Mouse (Mus musculus) lung, postnatal 25 days (tissue): ENCODE results near the gene Iqch.
"Not testable (repeated sequence)": the region's sequence is repeated elsewhere in the genome, so short reads cannot be mapped to it uniquely, and the experiment has no call there.

Experiments used
- DNase-seq: peaks from one replicate; pipeline ENCODE4 v3.0.0; 2022; ENCODE audit warnings: low spot score

Gene Iqch

DNA sequence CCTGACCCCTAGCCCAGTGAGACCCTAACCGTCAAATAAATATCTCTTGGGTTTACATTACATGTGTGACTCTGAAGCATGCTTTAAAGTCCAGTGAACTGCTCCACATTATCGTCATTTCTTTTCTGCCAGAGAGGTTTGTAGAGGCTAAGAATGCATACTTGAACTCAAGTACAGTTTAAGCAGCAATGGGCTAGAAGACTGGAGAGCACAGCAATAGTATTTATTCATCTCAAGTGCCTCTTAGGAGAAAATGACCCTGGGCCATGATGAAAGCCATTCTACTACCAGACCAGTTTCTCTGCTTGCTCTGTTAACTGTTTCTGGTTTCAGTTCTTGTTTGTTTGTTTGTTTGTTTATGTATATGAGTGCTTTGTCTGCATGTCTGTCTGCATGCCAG, 38.9 kb downstream of the Iqch start:
- DNase-seq = peak; percentile 83

GRCm38 (mm10) chr9:63561931-63562330, 40.4 kb downstream of the Iqch start:
- no peak for DNase-seq

DNA sequence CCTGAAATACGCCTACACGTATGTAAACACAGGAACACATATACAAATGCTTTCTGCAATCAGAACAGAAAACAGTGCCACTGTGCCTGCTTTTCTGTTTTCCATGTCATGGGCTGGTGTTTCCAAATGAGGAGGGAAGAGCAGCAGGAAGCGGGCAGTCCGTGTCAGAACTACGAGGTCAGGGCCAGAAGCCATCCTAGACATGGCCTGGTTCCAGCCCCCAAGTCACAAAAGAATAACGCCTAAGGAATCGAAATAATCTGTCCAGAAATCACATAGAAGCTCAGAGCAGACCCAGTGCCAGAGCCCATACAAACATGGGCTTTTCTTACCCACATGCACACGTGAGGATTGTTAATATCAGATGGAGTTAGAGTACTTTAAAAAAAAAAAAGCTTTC, 45.4 kb downstream of the Iqch start:
- DNase-seq = no peak

DNA sequence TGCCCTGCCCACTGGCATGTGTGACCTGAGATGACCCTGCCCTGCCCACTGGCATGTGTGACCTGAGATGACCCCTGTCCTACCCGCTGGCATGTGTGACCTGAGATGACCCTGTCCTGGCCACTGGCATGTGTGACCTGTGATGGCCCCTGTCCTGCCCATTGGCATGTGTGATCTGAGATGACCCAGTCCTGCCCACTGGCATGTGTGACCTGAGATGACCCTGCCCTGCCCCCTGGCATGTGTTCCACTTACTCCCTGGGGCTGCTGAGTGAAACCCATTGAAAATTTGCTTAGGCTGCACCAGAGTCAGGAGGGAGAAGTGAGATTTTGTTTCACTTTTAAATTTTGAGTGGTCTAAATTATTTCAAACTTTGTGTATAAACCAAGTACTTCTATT, 46.0 kb downstream of the Iqch start:
- no peak for DNase-seq

DNA sequence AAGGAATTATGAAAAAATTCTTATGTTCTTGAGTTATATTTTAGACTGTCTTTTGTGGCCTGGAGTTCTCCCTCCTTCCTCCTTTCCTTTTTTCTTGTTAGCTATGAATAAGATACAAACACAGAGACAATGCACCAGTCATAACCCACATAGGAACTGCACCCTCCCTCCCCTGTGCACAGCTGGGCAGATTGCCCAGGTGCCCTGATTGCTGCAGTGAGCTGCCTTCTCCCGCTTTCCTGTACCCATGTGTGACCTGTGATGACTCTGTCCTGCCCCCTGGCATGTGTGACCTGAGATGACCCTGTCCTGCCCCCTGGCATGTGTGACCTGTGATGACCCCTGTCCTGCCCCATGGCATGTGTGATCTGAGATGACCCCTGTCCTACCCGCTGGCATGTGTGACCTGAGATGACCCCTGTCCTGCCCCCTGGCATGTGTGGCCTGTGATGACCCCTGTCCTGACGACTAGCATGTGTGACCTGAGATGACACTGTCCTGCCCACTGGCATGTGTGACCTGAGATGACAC, 46.8 kb downstream of the Iqch start:
- no peak for DNase-seq

GRCm38 (mm10) chr9:63553628-63554027, 48.7 kb downstream of the Iqch start:
- DNase-seq = no peak

GRCm38 (mm10) chr9:63550701-63551100, 51.6 kb downstream of the Iqch start:
- DNase-seq = not testable (repeated sequence)

- no peak for DNase-seq
Observed at GRCm38 (mm10) chr9:63548966-63549365, 53.3 kb downstream of the Iqch start.

DNA sequence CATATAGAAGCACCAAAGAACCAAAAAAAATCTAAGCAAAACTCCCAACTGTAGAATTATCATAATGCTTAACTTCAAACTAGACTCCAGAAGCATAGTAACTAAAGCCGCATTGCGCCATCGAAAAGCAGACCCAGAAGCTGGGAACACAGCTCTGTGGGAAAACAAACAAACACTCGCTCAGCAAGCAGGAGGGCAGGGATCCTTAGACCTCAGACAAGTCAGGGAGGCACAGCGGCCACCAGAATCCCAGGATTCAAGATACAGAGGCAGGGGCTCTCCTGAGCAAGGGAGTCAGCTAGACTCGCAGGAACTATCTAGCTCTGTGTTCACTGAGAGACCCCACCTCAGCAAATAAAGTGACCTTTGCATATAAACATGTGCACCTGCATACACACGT, 60.4 kb downstream of the Iqch start:
- no peak for DNase-seq

DNA sequence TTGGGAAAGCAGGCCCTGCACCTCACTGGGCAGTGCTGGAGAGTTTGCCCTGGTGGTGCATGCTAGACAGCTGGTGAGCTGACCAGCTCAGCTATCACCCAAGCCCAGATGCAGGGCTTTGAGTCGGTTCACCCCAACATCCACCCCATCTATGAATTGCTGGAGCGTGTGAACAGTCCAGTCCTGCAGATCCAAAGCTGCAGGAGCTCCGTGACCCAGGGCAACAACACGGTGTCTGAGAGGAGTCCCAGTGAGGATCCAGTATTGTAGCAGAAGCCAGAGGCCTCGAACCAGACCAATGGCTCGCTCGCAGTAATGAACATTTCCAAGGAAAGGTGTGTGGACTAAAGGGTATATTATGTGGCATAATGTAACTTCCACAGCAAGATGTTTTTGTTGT, 61.0 kb downstream of the Iqch start:
- no peak for DNase-seq

GRCm38 (mm10) chr9:63537489-63537888, 64.8 kb downstream of the Iqch start:
- no peak for DNase-seq

DNA sequence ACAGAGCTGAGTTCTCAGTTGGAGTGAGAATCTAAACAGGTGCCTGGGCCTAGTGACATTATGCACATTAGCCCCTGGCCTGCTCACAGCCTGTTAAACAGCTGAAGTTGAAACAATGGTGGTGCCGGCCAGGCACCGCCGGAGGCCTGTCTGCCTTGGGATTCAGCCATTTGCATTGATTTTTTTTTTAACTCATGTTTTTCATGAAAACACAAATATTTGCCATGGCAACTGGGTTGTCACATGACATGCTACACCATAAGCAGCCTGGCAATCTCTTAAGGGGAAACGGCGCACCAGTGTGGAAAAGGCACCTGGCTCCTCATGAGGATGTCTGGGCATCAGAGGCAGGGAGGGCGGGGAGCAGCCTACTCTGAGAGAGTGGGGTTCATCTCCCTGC, 67.3 kb downstream of the Iqch start:
- no peak for DNase-seq

DNA sequence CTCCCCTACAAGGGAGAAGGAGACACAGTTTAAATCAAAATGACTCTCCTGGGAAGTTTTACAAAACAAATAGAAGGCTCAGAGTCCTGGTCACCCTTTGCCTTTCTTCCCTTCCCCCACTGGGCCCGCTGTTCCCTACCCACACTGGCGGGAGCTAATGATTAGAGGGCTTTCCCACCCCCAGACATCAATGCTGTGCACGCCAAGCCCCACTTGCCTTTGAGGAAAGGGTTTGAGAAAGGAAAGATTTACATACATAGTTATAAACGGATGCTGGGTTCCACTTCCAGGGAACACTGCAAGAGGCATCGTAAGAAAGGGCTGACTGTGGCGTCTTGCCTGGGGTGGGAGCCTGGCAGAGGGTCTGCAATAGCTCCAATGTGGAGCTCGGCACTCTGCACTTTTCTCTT, 67.9 kb downstream of the Iqch start:
- DNase-seq = no peak

DNA sequence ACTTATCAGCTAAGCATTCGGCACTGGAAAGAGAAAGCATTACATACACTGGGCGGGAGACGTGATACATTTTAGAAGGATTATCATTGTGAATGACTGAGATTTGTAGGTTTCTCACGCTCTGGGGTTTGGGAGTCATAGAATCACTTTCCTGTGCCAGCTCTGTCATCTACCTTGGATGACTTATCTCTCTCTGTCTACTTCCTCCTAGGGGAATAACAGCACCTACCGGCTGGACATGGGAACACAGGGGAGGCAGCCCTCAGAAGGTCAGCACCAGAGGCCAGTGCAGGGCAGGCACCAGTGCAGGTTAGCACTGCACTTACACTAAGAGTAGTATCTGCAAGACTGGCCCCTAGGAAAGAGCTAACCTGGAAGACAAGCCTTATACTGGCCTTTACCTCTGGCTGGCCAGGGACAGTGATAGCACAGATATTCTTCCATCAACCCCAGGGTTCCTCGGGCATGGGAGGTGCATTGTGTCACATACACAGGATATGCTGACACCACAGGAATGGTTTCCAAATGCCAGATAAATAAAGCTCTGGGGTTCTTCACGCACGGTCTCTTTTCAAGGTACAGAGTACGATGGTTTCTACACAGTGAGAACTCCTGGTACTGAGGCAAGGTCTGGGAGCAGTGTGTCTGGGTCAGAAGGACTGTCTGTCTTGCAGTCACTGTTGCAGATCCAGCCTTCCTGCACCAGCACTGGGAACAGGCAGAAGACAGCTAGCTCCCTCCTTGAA, 69.2 kb downstream of the Iqch start:
- no peak for DNase-seq

DNA sequence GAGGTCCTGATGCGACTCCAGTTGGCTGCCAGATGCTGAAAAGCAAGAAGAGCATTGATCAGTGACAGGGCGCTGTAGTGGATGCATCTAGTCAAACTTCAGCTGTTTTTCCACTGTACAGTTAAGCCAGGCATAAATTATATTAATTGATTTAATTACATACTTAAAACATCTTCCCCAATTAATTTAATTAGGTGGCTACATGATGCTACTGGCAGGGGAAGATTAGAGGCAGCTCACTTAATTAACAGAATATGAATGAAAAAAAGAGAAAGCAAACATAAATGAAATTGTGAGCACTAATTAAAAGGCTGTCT, 78.4 kb downstream of the Iqch start:
- no peak for DNase-seq

- DNase-seq = no peak
Observed at GRCm38 (mm10) chr9:63523251-63523936, 78.9 kb downstream of the Iqch start.

- DNase-seq = no peak
Observed at GRCm38 (mm10) chr9:63512851-63513250, 89.4 kb downstream of the Iqch start.

DNA sequence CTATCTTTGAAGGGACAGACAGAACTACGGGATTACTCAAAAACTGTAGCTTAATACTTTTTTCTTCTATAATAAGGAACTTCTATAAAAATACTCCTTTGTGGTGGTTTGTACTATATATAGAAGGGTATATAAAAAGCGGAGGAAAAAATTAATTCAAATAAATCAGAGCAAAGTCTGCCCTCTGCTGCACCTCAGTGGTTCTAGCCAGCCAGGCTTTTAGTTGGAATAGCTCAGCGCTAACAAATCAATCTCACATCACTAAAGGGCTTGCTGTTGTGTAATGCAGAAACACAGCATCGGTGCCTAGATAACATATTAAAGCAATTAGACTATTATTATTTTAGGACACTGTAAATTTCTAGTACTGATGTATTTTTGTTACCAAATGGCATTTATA, 91.3 kb downstream of the Iqch start:
- no peak for DNase-seq

DNA sequence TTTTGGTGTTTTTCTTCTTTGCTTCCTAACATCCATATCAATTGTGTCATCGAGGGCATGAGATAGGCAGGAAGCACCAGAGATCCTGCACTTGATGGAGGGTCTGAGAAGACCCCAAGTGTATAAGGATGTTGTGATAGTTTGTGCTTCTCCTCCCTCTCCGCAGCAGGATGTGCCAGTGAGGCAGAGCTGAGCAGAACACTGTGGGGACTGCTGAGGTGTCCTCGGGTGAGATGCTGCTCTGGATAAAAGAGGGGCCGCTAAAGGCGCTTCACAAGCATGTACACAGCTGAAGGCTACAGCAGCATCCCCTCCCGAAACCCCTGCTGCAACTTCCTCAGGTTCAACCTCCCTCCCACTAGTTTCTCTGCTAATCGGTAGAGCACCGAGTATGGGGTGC, 95.2 kb downstream of the Iqch start:
- DNase-seq = no peak

- no peak for DNase-seq
Observed at GRCm38 (mm10) chr9:63503890-63504289, 98.4 kb downstream of the Iqch start.

- no peak for DNase-seq
Observed at GRCm38 (mm10) chr9:63501516-63501915, 100.8 kb downstream of the Iqch start.

GRCm38 (mm10) chr9:63499912-63500311, 102.4 kb downstream of the Iqch start:
- no peak for DNase-seq

DNA sequence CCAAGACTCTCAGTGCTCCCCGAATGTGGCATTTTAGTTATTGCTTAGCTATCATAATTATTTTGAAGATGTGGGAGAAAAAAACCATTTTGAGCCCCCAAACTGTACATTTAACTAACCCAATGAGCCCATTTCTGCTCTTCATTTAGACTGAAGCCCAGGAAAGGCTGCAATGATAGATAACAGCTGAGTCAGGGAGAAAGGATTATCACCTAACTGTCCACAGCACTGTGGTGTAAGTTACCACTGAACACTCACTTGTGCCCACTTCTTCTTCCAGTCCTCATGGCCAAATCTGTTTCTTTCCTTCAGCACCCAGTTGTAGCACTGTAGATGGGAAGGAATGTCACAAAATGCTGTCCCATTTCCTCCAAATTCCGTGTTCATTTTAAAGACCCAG, 106.5 kb downstream of the Iqch start:
- no peak for DNase-seq

DNA sequence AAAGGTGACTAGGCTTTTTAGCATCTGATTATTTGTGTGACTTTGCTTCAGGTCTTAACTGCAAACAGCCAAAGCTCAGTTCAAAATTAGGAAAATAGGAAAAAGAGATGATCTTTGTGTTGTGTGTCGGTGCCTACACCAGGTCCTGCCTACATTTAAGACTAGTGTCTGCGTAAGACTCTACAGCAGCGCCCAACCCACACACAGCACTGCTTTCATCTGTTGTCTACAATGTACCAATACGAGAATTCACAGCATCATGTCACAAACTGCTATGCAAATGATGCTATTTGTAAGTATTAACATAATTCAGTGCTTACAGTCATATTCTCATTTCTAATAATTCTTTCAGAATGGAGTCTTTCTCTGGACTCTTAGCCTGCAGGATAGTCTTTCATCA, 108.5 kb downstream of the Iqch start:
- DNase-seq = no peak
